Mouse (Mus musculus) liver, embryonic 12.5 days (tissue): ENCODE measurements at regions not wholly inside any gene's neighbourhood (a gene's known extent, or its start where the extent isn't known, plus 50 kb on each side); places are given as distances from the start of the nearest gene placed in this dataset. TPM values are rescaled to one million over a fixed set of nuclear protein-coding genes. Genes with fewer than 3 reads are reported as not detected.

ENCODE experiments used
- ATAC-seq: fragments of 200-750 bp; cut with Nextera tagmentation; 2 replicates; pipeline ENCODE4 v1.8.0; 2017; ENCODE audit warnings: moderate number of reproducible peaks, mild to moderate bottlenecking, moderate library complexity
- H3K27ac ChIP-seq: fragments of 300-500 bp; sonication (generic); 2 replicates; pipeline ENCODE4 v1.5.1; 2016; ENCODE audit warnings: mild to moderate bottlenecking
- H3K27me3 ChIP-seq: fragments of 300-500 bp; sonication (generic); replicated peaks from 2 replicates; pipeline ENCODE4 v1.6.1; 2016; ENCODE audit warnings: mild to moderate bottlenecking, moderate library complexity
- H3K36me3 ChIP-seq: fragments of 300-500 bp; sonication (generic); 2 replicates; pipeline ENCODE4 v1.6.1; 2016; ENCODE audit warnings: mild to moderate bottlenecking, moderate library complexity
- H3K4me1 ChIP-seq: fragments of 300-500 bp; sonication (generic); 2 replicates; pipeline ENCODE4 v1.6.1; 2016
- H3K4me2 ChIP-seq: fragments of 300-500 bp; sonication (generic); 2 replicates; pipeline ENCODE4 v1.6.1; 2016; ENCODE audit warnings: mild to moderate bottlenecking, moderate library complexity
- H3K4me3 ChIP-seq: fragments of 300-500 bp; sonication (generic); 2 replicates; pipeline ENCODE4 v1.5.1; 2016; ENCODE audit warnings: mild to moderate bottlenecking, moderate library complexity
- H3K9ac ChIP-seq: fragments of 300-500 bp; sonication (generic); 2 replicates; pipeline ENCODE4 v1.6.1; 2016; ENCODE audit warnings: mild to moderate bottlenecking, moderate library complexity
- H3K9me3 ChIP-seq: fragments of 300-500 bp; sonication (generic); replicated peaks from 2 replicates; pipeline ENCODE4 v1.6.1; 2016; ENCODE audit warnings: mild to moderate bottlenecking, moderate library complexity
- WGBS: fragments of 180-500 bp; shearing (Covaris S2); methylation state at CpG from one replicate; pipeline ENCODE4 v1.1.7; 2016; ENCODE audit not compliant: insufficient replicate concordance; 5-methylcytosine and 5-hydroxymethylcytosine counted together
- microRNA-seq: library from miRNA; unstranded; fragments of <30 nt; microRNA quantifications from one replicate; pipeline ENCODE4, GENCODE M21; 2017

- H3K27ac ChIP-seq = no peak overlapping the region
- no peaks in the 10 kb centered on the region for H3K4me1 ChIP-seq
- no peaks in the 10 kb centered on the region for H3K9me3 ChIP-seq
- no peak overlapping the region for H3K4me2 ChIP-seq
- no peaks in the 10 kb centered on the region for H3K36me3 ChIP-seq
- no peaks in the 10 kb centered on the region for H3K27me3 ChIP-seq
- H3K9ac ChIP-seq = no peak overlapping the region
- ATAC-seq = no peak
- H3K4me3 ChIP-seq = no peak overlapping the region
- 47% methylated on average over 10 of the region's 10 CpGs for WGBS
These were observed 61.1 kb upstream of the Adamts16 start for GRCm38 (mm10) chr13:70902727-70903126.

GRCm38 (mm10) chr13:70891634-70892033, 50.0 kb upstream of the Adamts16 start:
- H3K36me3 ChIP-seq = no peaks in the 10 kb centered on the region
- H3K27me3 ChIP-seq = no peaks in the 10 kb centered on the region
- no peak overlapping the region for H3K9ac ChIP-seq
- H3K4me1 ChIP-seq = no peaks in the 10 kb centered on the region
- H3K27ac ChIP-seq = no peak overlapping the region
- no peak overlapping the region for H3K4me3 ChIP-seq
- H3K4me2 ChIP-seq = no peak overlapping the region
- 46% methylated on average over 5 of the region's 5 CpGs for WGBS
- ATAC-seq = no peak
- H3K9me3 ChIP-seq = no peaks in the 10 kb centered on the region

Small RNAs in the stretch of these regions (microRNA-seq; reads per million reads assigned to microRNA genes)
- not detected for gene Mir466f-4
